Mouse (Mus musculus) mouse trophoblast stem cell (cell line): ENCODE measurements at regions not wholly inside any gene's neighbourhood (a gene's known extent, or its start where the extent isn't known, plus 50 kb on each side); places are given as distances from the start of the nearest gene placed in this dataset.
"Not testable (repeated sequence)": the region's sequence is repeated elsewhere in the genome, so short reads cannot be mapped to it uniquely, and the experiment has no call there.

Experiments
- in situ Hi-C, 2 experiments: fragments of 300-500 bp; cut with MseI, MboI; formaldehyde crosslinking; loops; 2 replicates in 1 of 2; 3 replicates in 1 of 2; pipeline ENCODE4 v1.15.1; 2025

GRCm38 (mm10) chr13:13888847-13889246 lies 65.4 kb upstream of the B3galnt2 start:
- in situ Hi-C loops, result loop anchor here in 1 of 2 experiments (25.0 kb wide), 1 partner anchor 123 kb away; no protein-coding TSS in a partner anchor

GRCm38 (mm10) chr13:13889297-13890120 lies 64.8 kb upstream of the B3galnt2 start:
- in situ Hi-C loops, result loop anchor here in 1 of 2 experiments (25.0 kb wide), 1 partner anchor 123 kb away; no protein-coding TSS in a partner anchor

- in situ Hi-C loops, result not testable (repeated sequence)
These were observed 52.1 kb upstream of the B3galnt2 start for GRCm38 (mm10) chr13:13902186-13902585.
